Mouse (Mus musculus) MEL (cell line): ENCODE measurements around the gene Grip1. TPM values are rescaled to one million over a fixed set of nuclear protein-coding genes. Genes with fewer than 3 reads are reported as not detected.

Experiments used
- DNase-seq: peaks from one replicate; pipeline ENCODE4 v3.0.0; 2011; ENCODE audit warnings: low read depth, low spot score
- H3K27ac ChIP-seq: 2 replicates; pipeline ENCODE4 v1.5.1; 2012; ENCODE audit warnings: low read depth, mild to moderate bottlenecking, control low read depth, low read length, moderate library complexity; ENCODE audit not compliant: control insufficient read depth
- H3K27me3 ChIP-seq, 2 experiments: fragments of 150-350 bp in 1 of 2; sonication (generic) in 1 of 2; 2 replicates each; pipeline ENCODE4 v1.6.1; 2012; ENCODE audit warnings: low read length in 2 of 2, mild to moderate bottlenecking in 2 of 2, improper control_type of control experiment in 1 of 2, moderate library complexity in 1 of 2; ENCODE audit not compliant: insufficient read depth in 2 of 2, control insufficient read depth in 1 of 2
- H3K36me3 ChIP-seq, 2 experiments: 2 replicates each; pipeline ENCODE4 v1.6.1; 2012 to 2014; ENCODE audit warnings: low read length in 2 of 2, improper control_type of control experiment in 1 of 2, inconsistent platforms in 1 of 2, mild to moderate bottlenecking in 1 of 2; ENCODE audit not compliant: insufficient read depth in 2 of 2, control insufficient read depth in 1 of 2
- H3K4me1 ChIP-seq, 2 experiments: fragments of 150-350 bp in 1 of 2; sonication (generic) in 1 of 2; 2 replicates each; pipeline ENCODE4 v1.6.1; 2012; ENCODE audit warnings: low read length in 2 of 2, improper control_type of control experiment in 1 of 2, mild to moderate bottlenecking in 1 of 2; ENCODE audit not compliant: insufficient read depth in 2 of 2, control insufficient read depth in 1 of 2
- H3K4me3 ChIP-seq, 2 experiments: fragments of 150-350 bp in 1 of 2; sonication (generic) in 1 of 2; 2 replicates each; pipeline ENCODE4 v1.5.1; 2012; ENCODE audit warnings: low read depth in 2 of 2, low read length in 2 of 2, mild to moderate bottlenecking in 2 of 2, moderate library complexity in 2 of 2, control low read depth in 1 of 2, improper control_type of control experiment in 1 of 2; ENCODE audit not compliant: control insufficient read depth in 1 of 2, insufficient read depth in 1 of 2
- H3K79me2 ChIP-seq: 2 replicates; pipeline ENCODE4 v1.6.1; 2012; ENCODE audit warnings: mild to moderate bottlenecking, low read length, moderate library complexity; ENCODE audit not compliant: control insufficient read depth, poor library complexity, insufficient read depth
- H3K9ac ChIP-seq: 2 replicates; pipeline ENCODE4 v1.6.1; 2012; ENCODE audit warnings: low read depth, mild to moderate bottlenecking, control low read depth, low read length, moderate library complexity; ENCODE audit not compliant: control insufficient read depth, poor library complexity, severe bottlenecking
- H3K9me3 ChIP-seq: fragments of 150-350 bp; sonication (generic); replicated peaks from 2 replicates; pipeline ENCODE4 v1.6.1; 2012; ENCODE audit warnings: mild to moderate bottlenecking, low read length, improper control_type of control experiment, moderate library complexity; ENCODE audit not compliant: insufficient read depth
- BHLHE40 ChIP-seq: IDR thresholded peaks from 2 replicates; pipeline ENCODE4 v1.6.1; 2012; ENCODE audit warnings: low read depth, mild to moderate bottlenecking, inconsistent platforms, low read length, improper control_type of control experiment, borderline replicate concordance
- CHD1 ChIP-seq: IDR thresholded peaks from 2 replicates; pipeline ENCODE4 v1.6.1; 2012; ENCODE audit warnings: low read depth, mild to moderate bottlenecking, inconsistent platforms, low read length, improper control_type of control experiment
- CHD2 ChIP-seq: IDR thresholded peaks from 2 replicates; pipeline ENCODE4 v1.6.1; 2011; ENCODE audit warnings: low read length, improper control_type of control experiment
- E2F4 ChIP-seq: IDR thresholded peaks from 2 replicates; pipeline ENCODE4 v1.6.1; 2011; ENCODE audit warnings: low read depth, low read length, improper control_type of control experiment, borderline replicate concordance
- GABPA ChIP-seq: IDR thresholded peaks from 2 replicates; pipeline ENCODE4 v1.6.1; 2012; ENCODE audit warnings: low read depth, mild to moderate bottlenecking, inconsistent platforms, low read length, improper control_type of control experiment, moderate library complexity
- GATA1 ChIP-seq: IDR thresholded peaks from 2 replicates; pipeline ENCODE4 v1.6.1; 2011; ENCODE audit warnings: low read depth, low read length, improper control_type of control experiment
- HCFC1 ChIP-seq: IDR thresholded peaks from 2 replicates; pipeline ENCODE4 v1.6.1; 2012; ENCODE audit warnings: low read depth, mild to moderate bottlenecking, inconsistent platforms, low read length, improper control_type of control experiment, moderate library complexity
- JUND ChIP-seq: IDR thresholded peaks from 2 replicates; pipeline ENCODE4 v1.6.1; 2011; ENCODE audit warnings: low read depth, mild to moderate bottlenecking, improper control_type of control experiment, low read length
- KAT2A ChIP-seq: conservative IDR thresholded peaks from 2 replicates; pipeline ENCODE4 v1.6.1; 2012; ENCODE audit warnings: low read depth, low read length, improper control_type of control experiment, inconsistent platforms
- MAFK ChIP-seq: IDR thresholded peaks from 2 replicates; pipeline ENCODE4 v1.6.1; 2011; ENCODE audit warnings: low read depth, mild to moderate bottlenecking, low read length, improper control_type of control experiment, borderline replicate concordance
- MEF2A ChIP-seq: IDR thresholded peaks from 2 replicates; pipeline ENCODE4 v1.6.1; 2014; ENCODE audit warnings: low read depth, mild to moderate bottlenecking, inconsistent platforms, low read length, improper control_type of control experiment; ENCODE audit not compliant: poor library complexity, insufficient replicate concordance, severe bottlenecking; ENCODE audit errors: extremely low read depth
- MYC ChIP-seq: IDR thresholded peaks from 2 replicates; pipeline ENCODE4 v1.6.1; 2011; ENCODE audit warnings: low read depth, mild to moderate bottlenecking, low read length, improper control_type of control experiment, moderate library complexity
- NELFE ChIP-seq: IDR thresholded peaks from 2 replicates; pipeline ENCODE4 v1.6.1; 2011; ENCODE audit warnings: low read depth, low read length, improper control_type of control experiment
- NRF1 ChIP-seq: IDR thresholded peaks from 2 replicates; pipeline ENCODE4 v1.6.1; 2014; ENCODE audit warnings: low read depth, mild to moderate bottlenecking, inconsistent platforms, low read length, improper control_type of control experiment, moderate library complexity; ENCODE audit not compliant: poor library complexity, insufficient read depth, severe bottlenecking
- POLR2AphosphoS5 ChIP-seq: IDR thresholded peaks from 2 replicates; pipeline ENCODE4 v1.6.1; 2012; ENCODE audit warnings: low read depth, borderline replicate concordance, mild to moderate bottlenecking, inconsistent platforms, low read length, moderate library complexity, mixed read lengths
- RAD21 ChIP-seq: IDR thresholded peaks from 2 replicates; pipeline ENCODE4 v1.6.1; 2011; ENCODE audit warnings: mild to moderate bottlenecking, low read depth, low read length, improper control_type of control experiment
- RCOR1 ChIP-seq: IDR thresholded peaks from 2 replicates; pipeline ENCODE4 v1.6.1; 2012; ENCODE audit warnings: low read depth, mild to moderate bottlenecking, inconsistent platforms, low read length, improper control_type of control experiment
- SIN3A ChIP-seq: IDR thresholded peaks from 2 replicates; pipeline ENCODE4 v1.6.1; 2012; ENCODE audit warnings: low read length, improper control_type of control experiment, inconsistent platforms
- TAL1 ChIP-seq: IDR thresholded peaks from 2 replicates; pipeline ENCODE4 v1.6.1; 2012; ENCODE audit warnings: mild to moderate bottlenecking, inconsistent platforms, low read length, moderate library complexity, mixed read lengths
- TBP ChIP-seq: IDR thresholded peaks from 2 replicates; pipeline ENCODE4 v1.8.0; 2011; ENCODE audit warnings: low read depth, low read length, improper control_type of control experiment
- USF1 ChIP-seq: IDR thresholded peaks from 2 replicates; pipeline ENCODE4 v1.6.1; 2014; ENCODE audit warnings: low read depth, mild to moderate bottlenecking, inconsistent platforms, low read length, improper control_type of control experiment, moderate library complexity
- ZMIZ1 ChIP-seq: IDR thresholded peaks from 2 replicates; pipeline ENCODE4 v1.6.1; 2012; ENCODE audit warnings: low read depth, mild to moderate bottlenecking, inconsistent platforms, low read length, improper control_type of control experiment, moderate library complexity
- polyA plus RNA-seq, 2 experiments: library from polyadenylated mRNA; stranded (reverse) in 1 of 2; unstranded in 1 of 2; fragments of >175 nt in 1 of 2; fragments of >200 nt in 1 of 2; gene quantifications; 2 replicates each; pipeline versions ENCODE4 v1.2.1 to v1.2.4; 2012; ENCODE audit warnings: low replicate concordance in 2 of 2, low read depth in 1 of 2; ENCODE audit not compliant: insufficient read length in 2 of 2, insufficient read depth in 1 of 2, missing spikeins in 1 of 2
- total RNA-seq: library from RNA; depleted of rRNA; stranded (reverse); fragments of 300-350 nt; gene quantifications from 2 replicates; pipeline ENCODE4 v1.2.3, GENCODE M21; 2012

The Grip1 gene
- total and polyA plus RNA-seq, 3 experiments = 0.04 TPM; not detected in 2

- Histone ChIP-seq H3K4me3 (no peak overlapping the region), H3K27ac (no peak overlapping the region), H3K79me2 (no peaks in the 10 kb centered on the region), H3K9me3 (no peaks in the 10 kb centered on the region), H3K4me1 (no peaks in the 10 kb centered on the region), H3K36me3 (no peaks in the 10 kb centered on the region), H3K27me3 (no peaks in the 10 kb centered on the region), H3K9ac (no peak overlapping the region)
- no peak for DNase-seq
- TF ChIP-seq TAL1 (no peak), RAD21 (no peak), HCFC1 (no peak), NELFE (no peak), POLR2AphosphoS5 (no peak), NRF1 (no peak), MEF2A (no peak), MAFK (no peak), JUND (no peak), ZMIZ1 (no peak), BHLHE40 (no peak), CHD2 (no peak), RCOR1 (no peak), TBP (no peak), SIN3A (no peak)
Measured at GRCm38 (mm10) chr10:119834122-119834521, 380.5 kb downstream of the Grip1 start.

- H3K36me3 ChIP-seq = no peaks in the 10 kb centered on the region
- H3K27me3 ChIP-seq = no peaks in the 10 kb centered on the region
- no peak for DNase-seq
- no peak overlapping the region for H3K4me3 ChIP-seq
- no peak overlapping the region for H3K9ac ChIP-seq
- H3K79me2 ChIP-seq = no peaks in the 10 kb centered on the region
- H3K4me1 ChIP-seq = no peaks in the 10 kb centered on the region
- H3K27ac ChIP-seq = no peak overlapping the region
- TF ChIP-seq TAL1 (no peak), MYC (no peak), GATA1 (no peak), KAT2A (no peak), GABPA (no peak), JUND (no peak), TBP (no peak), MAFK (no peak), MEF2A (no peak), E2F4 (no peak), CHD1 (no peak), ZMIZ1 (no peak), USF1 (no peak), HCFC1 (no peak)
- TF ChIP-seq, all 39 proteins: peak for 0
- H3K9me3 ChIP-seq = no peaks in the 10 kb centered on the region
Measured at GRCm38 (mm10) chr10:119839645-119840044, 386.0 kb downstream of the Grip1 start.
